Mouse (Mus musculus) bone marrow macrophage, adult 2 months (primary cell): ENCODE results near the gene AU022252.

Source experiments
- CTCF ChIP-seq: IDR thresholded peaks from 2 replicates; pipeline ENCODE4 v1.5.1; 2012; ENCODE audit warnings: low read depth, mild to moderate bottlenecking, low read length, moderate library complexity
- POLR2A ChIP-seq: IDR thresholded peaks from 2 replicates; pipeline ENCODE4 v1.6.1; 2012; ENCODE audit warnings: mild to moderate bottlenecking, low read depth, low read length, borderline replicate concordance

DNA sequence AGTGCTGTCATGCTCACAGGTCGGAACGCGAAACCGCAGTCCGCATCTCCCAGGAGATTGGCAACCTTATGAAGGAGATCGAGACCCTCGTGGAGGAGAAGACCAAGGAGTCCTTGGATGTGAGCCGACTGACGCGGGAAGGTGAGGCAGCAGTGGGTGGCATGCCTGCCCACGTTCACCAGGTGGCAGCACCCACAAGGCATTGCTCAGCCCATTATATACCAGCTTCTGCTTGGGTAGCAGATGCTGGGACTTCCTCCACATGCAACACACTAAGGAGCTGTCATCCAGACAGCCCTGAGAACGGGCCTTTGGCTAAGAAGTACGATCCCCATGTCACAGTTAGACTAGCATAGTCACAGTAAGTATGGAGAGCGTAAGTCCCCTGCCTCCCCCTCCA is 9.2 kb upstream of the AU022252 start:
- TF ChIP-seq CTCF (0 out of 2 replicates have a peak, but pooled peaks have one; percentile 10), POLR2A (no peak)
